Mouse (Mus musculus) CH12.LX (cell line): ENCODE data around the gene Ranbp10. TPM values are rescaled to one million over a fixed set of nuclear protein-coding genes. Genes with fewer than 3 reads are reported as not detected.
A peak's percentile ranks its signal among the peaks of the same experiment; 100 is the strongest.

Experiments
- DNase-seq: peaks from one replicate; pipeline ENCODE4 v3.0.0-alpha.2; 2013; ENCODE audit errors: extremely low read depth
- H3K27ac ChIP-seq: 2 replicates; pipeline ENCODE4 v1.5.1; 2012; ENCODE audit warnings: low read depth, mild to moderate bottlenecking, control low read depth, moderate library complexity; ENCODE audit not compliant: insufficient read depth
- H3K27me3 ChIP-seq: replicated peaks from 2 replicates; pipeline ENCODE3; 2012; ENCODE audit warnings: inconsistent platforms
- H3K36me3 ChIP-seq, 2 experiments: replicated peaks in 1 of 2; 2 replicates each; pipeline versions ENCODE3 to v1.6.1; 2012; ENCODE audit warnings: inconsistent platforms in 1 of 2, low read length in 1 of 2, mild to moderate bottlenecking in 1 of 2, mixed read lengths in 1 of 2, moderate library complexity in 1 of 2; ENCODE audit not compliant: control insufficient read depth in 1 of 2, insufficient read depth in 1 of 2
- H3K4me1 ChIP-seq, 2 experiments: 2 replicates each; pipeline ENCODE4 v1.6.1; 2012; ENCODE audit warnings: inconsistent platforms in 1 of 2, moderate library complexity in 1 of 2; ENCODE audit not compliant: insufficient read depth in 2 of 2, control insufficient read depth in 1 of 2
- H3K4me2 ChIP-seq: 2 replicates; pipeline ENCODE4 v1.6.1; 2012; ENCODE audit warnings: low read depth, mild to moderate bottlenecking, control low read depth; ENCODE audit not compliant: poor library complexity, insufficient read depth, severe bottlenecking
- H3K4me3 ChIP-seq, 3 experiments: fragments of 150-350 bp in 1 of 3; sonication (generic) in 1 of 3; replicated peaks in 1 of 3; 2 replicates each; pipeline versions ENCODE3 to v1.5.1; 2011 to 2012; ENCODE audit warnings: low read depth in 2 of 3, low read length in 2 of 3, mild to moderate bottlenecking in 2 of 3, moderate library complexity in 2 of 3, control low read depth in 1 of 3, improper control_type of control experiment in 1 of 3, inconsistent platforms in 1 of 3, mixed read lengths in 1 of 3; ENCODE audit not compliant: poor library complexity in 1 of 3
- H3K79me2 ChIP-seq: replicated peaks from 2 replicates; pipeline ENCODE4 v1.6.1; 2012; ENCODE audit warnings: mild to moderate bottlenecking, moderate library complexity; ENCODE audit not compliant: control insufficient read depth, poor library complexity, insufficient read depth, severe bottlenecking; ENCODE audit errors: extremely low read depth
- H3K9ac ChIP-seq: 2 replicates; pipeline ENCODE4 v1.6.1; 2012; ENCODE audit warnings: low read depth, mild to moderate bottlenecking, control low read depth, moderate library complexity; ENCODE audit not compliant: insufficient read depth
- H3K9me3 ChIP-seq: replicated peaks from 2 replicates; pipeline ENCODE3; 2012; ENCODE audit warnings: low read length, inconsistent platforms, mixed read lengths
- ELF1 ChIP-seq: IDR thresholded peaks from 2 replicates; pipeline ENCODE4 v1.6.1; 2014; ENCODE audit warnings: low read depth, mild to moderate bottlenecking, inconsistent platforms, low read length, improper control_type of control experiment
- EP300 ChIP-seq: IDR thresholded peaks from 2 replicates; pipeline ENCODE4 v1.6.1; 2011; ENCODE audit warnings: low read length, improper control_type of control experiment
- ETS1 ChIP-seq: conservative IDR thresholded peaks from 2 replicates; pipeline ENCODE4 v1.6.1; 2012; ENCODE audit warnings: low read depth, mild to moderate bottlenecking, inconsistent platforms, low read length, improper control_type of control experiment, moderate library complexity
- IRF4 ChIP-seq: IDR thresholded peaks from 2 replicates; pipeline ENCODE4 v1.6.1; 2014; ENCODE audit warnings: low read depth, mild to moderate bottlenecking, inconsistent platforms, low read length, improper control_type of control experiment
- MAFK ChIP-seq: IDR thresholded peaks from 2 replicates; pipeline ENCODE4 v1.6.1; 2011; ENCODE audit warnings: low read length, improper control_type of control experiment; ENCODE audit not compliant: insufficient replicate concordance
- MAX ChIP-seq: IDR thresholded peaks from 2 replicates; pipeline ENCODE4 v1.6.1; 2011; ENCODE audit warnings: low read length, improper control_type of control experiment
- MAZ ChIP-seq: IDR thresholded peaks from 2 replicates; pipeline ENCODE4 v1.6.1; 2012; ENCODE audit warnings: low read depth, mild to moderate bottlenecking, inconsistent platforms, low read length, improper control_type of control experiment, moderate library complexity
- MEF2A ChIP-seq: IDR thresholded peaks from 2 replicates; pipeline ENCODE4 v1.6.1; 2014; ENCODE audit warnings: low read depth, mild to moderate bottlenecking, inconsistent platforms, low read length, improper control_type of control experiment, borderline replicate concordance
- MXI1 ChIP-seq: IDR thresholded peaks from 2 replicates; pipeline ENCODE4 v1.6.1; 2011; ENCODE audit warnings: mild to moderate bottlenecking, low read depth, low read length, improper control_type of control experiment
- NELFE ChIP-seq: IDR thresholded peaks from 2 replicates; pipeline ENCODE4 v1.6.1; 2011; ENCODE audit warnings: low read depth, low read length, improper control_type of control experiment
- NRF1 ChIP-seq: IDR thresholded peaks from 2 replicates; pipeline ENCODE4 v1.6.1; 2014; ENCODE audit warnings: low read depth, mild to moderate bottlenecking, inconsistent platforms, low read length, improper control_type of control experiment, moderate library complexity
- POLR2A ChIP-seq: IDR thresholded peaks from 2 replicates; pipeline ENCODE4 v1.6.1; 2011; ENCODE audit warnings: low read depth, mild to moderate bottlenecking, improper control_type of control experiment, low read length
- POLR2AphosphoS2 ChIP-seq: IDR thresholded peaks from 2 replicates; pipeline ENCODE4 v1.6.1; 2011; ENCODE audit warnings: low read depth, low read length, improper control_type of control experiment
- RCOR1 ChIP-seq: conservative IDR thresholded peaks from 2 replicates; pipeline ENCODE4 v1.6.1; 2012; ENCODE audit warnings: low read depth, mild to moderate bottlenecking, inconsistent platforms, low read length, improper control_type of control experiment
- TBP ChIP-seq: conservative IDR thresholded peaks from 2 replicates; pipeline ENCODE4 v1.6.1; 2011; ENCODE audit warnings: low read depth, low read length, improper control_type of control experiment
- USF1 ChIP-seq: IDR thresholded peaks from 2 replicates; pipeline ENCODE4 v1.6.1; 2014; ENCODE audit warnings: low read depth, mild to moderate bottlenecking, inconsistent platforms, low read length, improper control_type of control experiment
- USF2 ChIP-seq: conservative IDR thresholded peaks from 2 replicates; pipeline ENCODE4 v1.6.1; 2011; ENCODE audit warnings: low read depth, low read length, improper control_type of control experiment
- ZNF384 ChIP-seq: IDR thresholded peaks from 2 replicates; pipeline ENCODE4 v1.6.1; 2012; ENCODE audit warnings: low read depth, low read length, improper control_type of control experiment, inconsistent platforms
- dilution Hi-C: fragments of 300-500 bp; cut with MboI; formaldehyde crosslinking; loops from 2 replicates; pipeline ENCODE4 v1.14.3; 2020; ENCODE audit warnings: low sequenced_read_pairs; ENCODE audit not compliant: extremely low pct_unique_long_range_greater_than_20kb, extremely low pct_ligation_motif_present
- in situ Hi-C: fragments of 300-500 bp; cut with MboI; formaldehyde crosslinking; loops from 3 replicates; pipeline ENCODE4 v1.14.3; 2019; ENCODE audit warnings: low sequenced_read_pairs, low pct_ligation_motif_present, low pct_unique_long_range_greater_than_20kb, mixed read lengths
- polyA plus RNA-seq: library from polyadenylated mRNA; unstranded; fragments of >175 nt; gene quantifications from 2 replicates; pipeline ENCODE4 v1.2.1, GENCODE M21; 2012; ENCODE audit warnings: low read depth; ENCODE audit not compliant: insufficient read length
- total RNA-seq, 2 experiments: library from RNA; depleted of rRNA; stranded (reverse); fragments of 300-350 nt in 1 of 2; fragments of >200 nt in 1 of 2; gene quantifications; 2 replicates each; pipeline ENCODE4 v1.2.3; 2012 to 2014

The Ranbp10 gene
- total and polyA plus RNA-seq, 3 experiments: 7.4 to 15.8 (median 8.7) TPM

- Histone ChIP-seq H3K27me3 (no peaks in the 10 kb centered on the region), H3K9me3 (no peaks in the 10 kb centered on the region), H3K4me3 (peak overlapping the region; percentile 92 to 96 (median 94)), H3K27ac (no peak overlapping the region; the same call in 1 of the 2 replicates), H3K79me2 (peaks cover 5% of the 10 kb centered on the region), H3K36me3 (peaks cover 15 to 32% of the 10 kb centered on the region in 2 experiments), H3K4me1 (peaks cover 7 to 26% of the 10 kb centered on the region in 2 experiments; a peak in 3 of 4 replicates), H3K4me2 (peak overlapping the region; percentile 89), H3K9ac (peak overlapping the region; percentile 94)
- no peak for DNase-seq
- dilution Hi-C loops (no loop called here), in situ Hi-C loops (no loop called here)
- TF ChIP-seq NELFE (no peak), MEF2A (no peak), MAFK (no peak), TBP (no peak), POLR2A (no peak), EP300 (no peak), RCOR1 (no peak), USF2 (no peak), ETS1 (no peak), MXI1 (no peak), USF1 (no peak), ELF1 (no peak), IRF4 (no peak), MAZ (no peak), ZNF384 (no peak), POLR2AphosphoS2 (no peak)
These were observed 771 bp downstream of the Ranbp10 start for GRCm38 (mm10) chr8:105826379-105826778.

- H3K4me1 ChIP-seq: peaks cover 9 to 35% of the 10 kb centered on the region in 2 experiments; a peak in 3 of 4 replicates
- no peak for DNase-seq
- H3K4me3 ChIP-seq: peak overlapping the region in 2 of 3 experiments; percentile 92 to 96
- H3K9ac ChIP-seq: peak overlapping the region; percentile 94; the same call in 1 of the 2 replicates
- in situ Hi-C loops: no loop called here
- TF ChIP-seq MAX (no peak), NRF1 (0 out of 2 replicates have a peak, but pooled peaks have one; percentile 25)
- H3K79me2 ChIP-seq: peaks cover 9% of the 10 kb centered on the region
- H3K36me3 ChIP-seq: peaks cover 21 to 41% of the 10 kb centered on the region in 2 experiments
- H3K27me3 ChIP-seq: no peaks in the 10 kb centered on the region
- no peak overlapping the region; the same call in 1 of the 2 replicates for H3K27ac ChIP-seq
- H3K4me2 ChIP-seq: peak overlapping the region; percentile 89
- dilution Hi-C loops: no loop called here
- H3K9me3 ChIP-seq: no peaks in the 10 kb centered on the region
These were observed 1.6 kb downstream of the Ranbp10 start for GRCm38 (mm10) chr8:105825506-105825905.
